Comparison of ENCODE assay signal across 33 mouse cellular contexts in the genomic region with DNA sequence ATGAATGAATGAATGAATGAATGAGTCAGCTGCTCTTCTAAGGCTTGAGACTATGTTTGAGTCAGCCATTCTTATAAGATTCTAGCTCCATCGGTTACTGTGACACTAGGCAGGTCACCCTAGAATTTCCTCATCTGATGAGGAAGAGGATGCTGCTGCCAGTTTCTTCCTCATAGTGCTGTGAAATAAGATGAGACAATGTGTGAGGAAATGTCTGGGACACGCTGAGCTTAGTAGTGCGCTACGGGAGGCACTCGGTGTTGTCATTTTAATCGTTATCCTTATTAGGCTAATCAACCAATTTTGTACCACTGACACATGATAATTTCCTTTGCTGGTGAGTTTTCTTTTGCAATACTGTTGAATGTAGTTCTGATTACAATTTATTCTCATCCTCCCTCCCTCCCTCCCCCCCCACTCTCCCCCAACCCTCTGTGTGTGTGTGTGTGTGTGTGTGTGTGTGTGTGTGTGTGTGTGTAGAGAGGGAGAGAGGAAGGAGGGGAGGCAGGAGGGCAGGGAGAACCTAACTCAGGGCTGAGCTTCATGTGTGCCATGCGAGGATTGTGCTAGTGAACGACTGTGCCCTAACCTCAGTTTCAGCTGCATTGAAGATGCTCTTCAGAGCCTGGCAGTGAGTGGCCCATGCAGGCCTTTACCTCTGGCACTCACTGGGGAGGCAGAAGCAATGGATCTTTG. TPM values are rescaled to one million over a fixed set of nuclear protein-coding genes. Genes with fewer than 3 reads are reported as not detected.
A peak's percentile ranks its signal among the peaks of the same experiment; 100 is the strongest.
DNase-seq lines count a peak whose midpoint lies in the region; ATAC-seq and TF ChIP-seq lines count a peak whose summit lies in the region.
"Had no signal": no experiment of that assay in that cellular context is flagged by ENCODE, and none has a peak within 500 bp of the region (broad histone marks: within the 10 kb centered on the region; RNA-seq: fewer than 3 reads in every experiment).

No protein-coding gene starts in this region.

- 49% methylated on average over 8 of the region's 8 CpGs for WGBS in forebrain, embryonic 15.5 days
- WGBS in forebrain, embryonic 12.5 days: 68% methylated on average over 8 of the region's 8 CpGs
- WGBS in hindbrain, embryonic 10.5 days: 85% methylated on average over 8 of the region's 8 CpGs

- no peak overlapping the region for H3K9ac ChIP-seq in forebrain, embryonic 15.5 days (replicated peaks)
- no peak overlapping the region for H3K9ac ChIP-seq in forebrain, embryonic 12.5 days
- H3K9ac ChIP-seq: embryonic facial prominence, embryonic 12.5 days; hindbrain, embryonic 15.5 days; limb, embryonic 13.5 days; liver, embryonic 13.5 days; neural tube, embryonic 12.5 days had no signal

- no peak for TF ChIP-seq POLR2A in brain, embryonic 14.5 days (IDR thresholded peaks at IDR 0.05; ENCODE audit: borderline replicate concordance, extremely low read depth, insufficient read depth, insufficient read length, poor library complexity, severe bottlenecking)

- ATAC-seq in forebrain, embryonic 15.5 days (replicated peaks): peak; percentile 75
- ATAC-seq in forebrain, embryonic 12.5 days (ENCODE audit: low FRiP score): no peak
- ATAC-seq in granulocyte monocyte progenitor cell, adult 5-6 weeks (replicated peaks; ENCODE audit: poor library complexity, severe bottlenecking): peak; percentile 56
- ATAC-seq: inflammation-experienced regulatory T-cells, adult 6 months; lung, postnatal 0 days; Patski had no signal

- no peak overlapping the region for H3K4me2 ChIP-seq in forebrain, embryonic 15.5 days (replicated peaks)
- H3K4me2 ChIP-seq in forebrain, embryonic 12.5 days: no peak overlapping the region
- H3K4me2 ChIP-seq: embryonic facial prominence, embryonic 12.5 days; limb, embryonic 13.5 days; liver, embryonic 13.5 days; midbrain, embryonic 11.5 days; neural tube, embryonic 12.5 days had no signal

- no peak for TF ChIP-seq CTCF in brain, embryonic 14.5 days (IDR thresholded peaks at IDR 0.05; ENCODE audit: borderline replicate concordance, extremely low read depth, insufficient read depth, insufficient read length)

- 0 out of 2 replicates have a peak, but pooled peaks cover 8% of the 10 kb centered on the region for H3K4me1 ChIP-seq in forebrain, embryonic 15.5 days
- peaks cover 6% of the 10 kb centered on the region for H3K4me1 ChIP-seq in forebrain, embryonic 12.5 days
- H3K4me1 ChIP-seq in hindbrain, embryonic 10.5 days (replicated peaks): peaks cover 12% of the 10 kb centered on the region

- H3K9me3 ChIP-seq in forebrain, embryonic 15.5 days: no peaks in the 10 kb centered on the region
- H3K9me3 ChIP-seq in forebrain, embryonic 12.5 days: no peaks in the 10 kb centered on the region
- H3K9me3 ChIP-seq in hindbrain, embryonic 10.5 days: no peaks in the 10 kb centered on the region
- H3K9me3 ChIP-seq: embryonic facial prominence, embryonic 12.5 days; heart, embryonic 13.5 days; hindbrain, embryonic 15.5 days; limb, embryonic 13.5 days; liver, embryonic 13.5 days; neural tube, embryonic 12.5 days had no signal

- H3K4me3 ChIP-seq in forebrain, embryonic 15.5 days: no peak overlapping the region
- no peak overlapping the region for H3K4me3 ChIP-seq in forebrain, embryonic 12.5 days (replicated peaks)
- H3K4me3 ChIP-seq in hindbrain, embryonic 10.5 days: no peak overlapping the region
- H3K4me3 ChIP-seq: embryonic facial prominence, embryonic 12.5 days; heart, embryonic 13.5 days; hindbrain, embryonic 15.5 days; layer of hippocampus, adult 2 months; limb, embryonic 13.5 days; liver, embryonic 13.5 days; neural tube, embryonic 12.5 days had no signal

- DNase-seq in lung, postnatal 25 days (ENCODE audit: low spot score): peak; percentile 22
- no peak for DNase-seq in lung, postnatal 10 days
- peak; percentile 31 for DNase-seq in brain, embryonic 14.5 days (ENCODE audit: low read depth)
- no peak for DNase-seq in hindbrain, embryonic 10.5 days (ENCODE audit: low spot score)
- DNase-seq: adrenal gland, postnatal 10 days; cerebellum, adult 11 months; cerebellum, adult 9-10 months; cerebellum, postnatal 36 days; embryo, embryonic 11 days; gastrocnemius, postnatal 14 days; heart, adult 18-20 months; heart, postnatal 10 days; kidney, adult 11 months; kidney, postnatal 36 days; liver, embryonic 13.5 days; lung, adult 18-20 months; right cerebral cortex, postnatal 4 days; thymus, adult 18-20 months; thymus, postnatal 25 days had no signal

- H3K27me3 ChIP-seq in forebrain, embryonic 15.5 days: no peaks in the 10 kb centered on the region
- no peaks in the 10 kb centered on the region for H3K27me3 ChIP-seq in forebrain, embryonic 12.5 days
- H3K27me3 ChIP-seq in hindbrain, embryonic 10.5 days (ENCODE audit: insufficient read depth, poor library complexity, severe bottlenecking): no peaks in the 10 kb centered on the region
- H3K27me3 ChIP-seq: embryonic facial prominence, embryonic 12.5 days; heart, embryonic 13.5 days; hindbrain, embryonic 15.5 days; limb, embryonic 13.5 days; liver, embryonic 13.5 days; neural tube, embryonic 12.5 days; Patski had no signal

- H3K36me3 ChIP-seq in forebrain, embryonic 15.5 days: peaks cover 3% of the 10 kb centered on the region; the same call in 1 of the 2 replicates
- H3K36me3 ChIP-seq in forebrain, embryonic 12.5 days (replicated peaks): peaks cover 3% of the 10 kb centered on the region
- peaks cover 5% of the 10 kb centered on the region; the same call in 1 of the 2 replicates for H3K36me3 ChIP-seq in hindbrain, embryonic 10.5 days
- H3K36me3 ChIP-seq: embryonic facial prominence, embryonic 12.5 days; neural tube, embryonic 12.5 days had no signal

- no peak overlapping the region for H3K27ac ChIP-seq in forebrain, embryonic 15.5 days (replicated peaks)
- H3K27ac ChIP-seq in forebrain, embryonic 12.5 days: no peak overlapping the region
- H3K27ac ChIP-seq in hindbrain, embryonic 10.5 days: no peak overlapping the region
- H3K27ac ChIP-seq: embryonic facial prominence, embryonic 12.5 days; heart, embryonic 13.5 days; hindbrain, embryonic 15.5 days; layer of hippocampus, adult 2 months; limb, embryonic 13.5 days; neural tube, embryonic 12.5 days; stomach, postnatal 0 days had no signal

RNA-seq across cellular contexts. Expression of a gene that starts 11.3 kb away (rescaled TPM):
- 38.0 and 39.3 TPM in 2 replicates for polyA plus RNA-seq in forebrain, embryonic 15.5 days (2015; fragmentation: Nextera tagmentation; extraction: Ambion mirVana)
- polyA plus RNA-seq in forebrain, embryonic 12.5 days (2016; fragmentation: Nextera tagmentation; extraction: Ambion mirVana): 17.8 and 19.1 TPM in 2 replicates
- polyA plus RNA-seq in brain, embryonic 14.5 days (2012; rRNA removed): 30.6 and 31.5 TPM in 2 replicates
- total RNA-seq in granulocyte monocyte progenitor cell, adult 5-6 weeks (2014; fragmentation: Nextera tagmentation): not detected in 2 replicates
- not detected in 2 replicates for total RNA-seq in granulocyte monocyte progenitor cell, adult 5-6 weeks (2017)
- polyA plus RNA-seq in hindbrain, embryonic 10.5 days (2016; fragmentation: Nextera tagmentation; extraction: Ambion mirVana): 22.6 and 25.5 TPM in 2 replicates

Comparison
In these comparisons a context has a peak if more than half of its experiments do, and no peak if none do; other contexts are left out.
1. DNase-seq: peak in lung, postnatal 25 days (single experiment) and brain, embryonic 14.5 days (single experiment); none in lung, postnatal 10 days (single experiment) and hindbrain, embryonic 10.5 days (single experiment).